7 mouse cellular contexts compared by ENCODE assay signal in genomic region chr15:97102811-97103210, GRCm38 (mm10). TPM values are rescaled to one million over a fixed set of nuclear protein-coding genes. Genes with fewer than 3 reads are reported as not detected.
A peak's percentile ranks its signal among the peaks of the same experiment; 100 is the strongest.
DNase-seq lines count a peak whose midpoint lies in the region; ATAC-seq and TF ChIP-seq lines count a peak whose summit lies in the region.

No protein-coding gene starts in this region.

- H3K4me3 ChIP-seq in C2C12 (ENCODE audit: insufficient read depth, poor library complexity, severe bottlenecking), result no peak overlapping the region
- H3K4me3 ChIP-seq in gastrocnemius, adult 2 months, result peak overlapping the region; percentile 41
- no peak overlapping the region for H3K4me3 ChIP-seq in limb, embryonic 12.5 days (replicated peaks)
- H3K4me3 ChIP-seq in hindbrain, embryonic 13.5 days, result no peak overlapping the region
- H3K4me3 ChIP-seq in hindbrain, postnatal 0 days (ENCODE audit: low read length), result no peak overlapping the region

- peak overlapping the region; percentile 87 for H3K27ac ChIP-seq in gastrocnemius, adult 2 months
- H3K27ac ChIP-seq in limb, embryonic 12.5 days, result peak overlapping the region; percentile 41; the same call in 1 of the 2 replicates
- no peak overlapping the region for H3K27ac ChIP-seq in hindbrain, embryonic 13.5 days
- H3K27ac ChIP-seq in hindbrain, postnatal 0 days, result no peak overlapping the region

- H3K79me3 ChIP-seq in C2C12 (ENCODE audit: low read depth), result no peaks in the 10 kb centered on the region

- H3K27me3 ChIP-seq in C2C12 (ENCODE audit: control insufficient read depth, insufficient read depth, insufficient read length), result no peaks in the 10 kb centered on the region
- no peaks in the 10 kb centered on the region for H3K27me3 ChIP-seq in limb, embryonic 12.5 days
- H3K27me3 ChIP-seq in hindbrain, embryonic 13.5 days, result no peaks in the 10 kb centered on the region
- no peaks in the 10 kb centered on the region for H3K27me3 ChIP-seq in hindbrain, postnatal 0 days (ENCODE audit: insufficient read depth, low read length)

- H3K9me3 ChIP-seq in limb, embryonic 12.5 days, result no peaks in the 10 kb centered on the region
- no peaks in the 10 kb centered on the region for H3K9me3 ChIP-seq in hindbrain, embryonic 13.5 days
- H3K9me3 ChIP-seq in hindbrain, postnatal 0 days (ENCODE audit: low read length), result no peaks in the 10 kb centered on the region

- H3K36me3 ChIP-seq in C2C12 (ENCODE audit: control insufficient read depth, insufficient read depth), result no peaks in the 10 kb centered on the region
- H3K36me3 ChIP-seq in limb, embryonic 12.5 days, result no peaks in the 10 kb centered on the region
- no peaks in the 10 kb centered on the region for H3K36me3 ChIP-seq in hindbrain, embryonic 13.5 days
- H3K36me3 ChIP-seq in hindbrain, postnatal 0 days (ENCODE audit: insufficient read depth, low read length), result no peaks in the 10 kb centered on the region

- no peak for ATAC-seq in limb, embryonic 12.5 days (ENCODE audit: insufficient number of reproducible peaks, insufficient read depth, low FRiP score, low TSS enrichment, low read depth)
- ATAC-seq in hindbrain, embryonic 13.5 days (ENCODE audit: low FRiP score), result no peak
- ATAC-seq in hindbrain, postnatal 0 days, result no peak

- intact Hi-C loops in gastrocnemius, adult 2 months (cut with DNase I), result loop anchor here (5.0 kb wide), 1 partner anchor 46 kb away; the partner anchor contains the start of gene Slc38a4

- no peak overlapping the region for H3K9ac ChIP-seq in limb, embryonic 12.5 days (replicated peaks)
- no peak overlapping the region for H3K9ac ChIP-seq in hindbrain, embryonic 13.5 days
- H3K9ac ChIP-seq in hindbrain, postnatal 0 days (replicated peaks; ENCODE audit: low read length), result no peak overlapping the region

- H3K4me2 ChIP-seq in limb, embryonic 12.5 days, result no peak overlapping the region
- no peak overlapping the region for H3K4me2 ChIP-seq in hindbrain, embryonic 13.5 days
- no peak overlapping the region for H3K4me2 ChIP-seq in hindbrain, postnatal 0 days (ENCODE audit: low read depth, low read length)

- H3ac ChIP-seq in C2C12 (ENCODE audit: control insufficient read depth, insufficient read length, low read depth), result peak overlapping the region; percentile 12

- H3K4me1 ChIP-seq in limb, embryonic 12.5 days (replicated peaks), result peaks cover 12% of the 10 kb centered on the region
- H3K4me1 ChIP-seq in hindbrain, embryonic 13.5 days (replicated peaks), result no peaks in the 10 kb centered on the region
- no peaks in the 10 kb centered on the region for H3K4me1 ChIP-seq in hindbrain, postnatal 0 days (ENCODE audit: insufficient read depth, low read length)

- no peaks in the 10 kb centered on the region for H3K79me2 ChIP-seq in C2C12 (ENCODE audit: control insufficient read depth, insufficient read depth)

- WGBS in limb, embryonic 12.5 days, result 33% methylated on average over 10 of the region's 10 CpGs
- WGBS in hindbrain, embryonic 13.5 days, result 74% methylated on average over 10 of the region's 10 CpGs
- 56% methylated on average over 10 of the region's 10 CpGs for WGBS in hindbrain, postnatal 0 days

- DNase-seq in Muller cell, postnatal 12 days (ENCODE audit: inconsistent ontology term), result peak; percentile 4
- DNase-seq in gastrocnemius, adult 2 months, result peak; percentile 72
- DNase-seq in hindbrain, postnatal 0 days (ENCODE audit: low spot score), result no peak
- no peak for DNase-seq in cerebellum, adult 11 months

- no peak for TF ChIP-seq CTCF in C2C12 (IDR thresholded peaks at IDR 0.05; ENCODE audit: control insufficient read depth, insufficient read depth, insufficient read length)
- TF ChIP-seq CTCF in gastrocnemius, adult 2 months (IDR thresholded peaks at IDR 0.05), result no peak
- TF ChIP-seq CTCF in hindbrain, postnatal 0 days (IDR thresholded peaks at IDR 0.05; ENCODE audit: low read depth), result no peak

TF ChIP-seq in C2C12, 6 proteins besides CTCF, POLR2A, EP300 and RAD21:
- no peak for TF ChIP-seq MYOD1 (IDR thresholded peaks at IDR 0.05; ENCODE audit: control insufficient read depth, insufficient read length, low read depth)
- no peak for TF ChIP-seq CEBPB (IDR thresholded peaks at IDR 0.05; ENCODE audit: low read depth)
- no peak for TF ChIP-seq MYOG (IDR thresholded peaks at IDR 0.05; ENCODE audit: control insufficient read depth, extremely low read depth, insufficient read length)
- TF ChIP-seq USF1 (IDR thresholded peaks at IDR 0.05; ENCODE audit: low read depth), result no peak
- peak; percentile 60 for TF ChIP-seq FOSL1 (IDR thresholded peaks at IDR 0.05; ENCODE audit: insufficient read depth, low read length, poor library complexity, severe bottlenecking)
- TF ChIP-seq MAX (IDR thresholded peaks at IDR 0.05), result peak; percentile 72

RNA-seq across cellular contexts. Expression of gene Slc38a4, which starts 47.1 kb away (rescaled TPM):
- 0.09 TPM for polyA plus RNA-seq in C2C12 (2012; fragmentation: generic; extraction: Trizol)
- 100 to 1,000 TPM; 142 to 248 TPM for total RNA-seq in gastrocnemius, adult 2 months (2021)
- polyA plus RNA-seq in limb, embryonic 12.5 days (2016; fragmentation: Nextera tagmentation; extraction: Ambion mirVana), result 57.7 and 66.8 TPM in 2 replicates
- 5.1 and 6.2 TPM in 2 replicates for polyA plus RNA-seq in hindbrain, embryonic 13.5 days (2015; fragmentation: Nextera tagmentation; extraction: Ambion mirVana)
- 3.5 and 3.6 TPM in 2 replicates for total RNA-seq in hindbrain, postnatal 0 days (2014; rRNA removed)
- polyA plus RNA-seq in hindbrain, postnatal 0 days (2015; fragmentation: Nextera tagmentation; extraction: Ambion mirVana), result 2.5 and 3.1 TPM in 2 replicates

Comparison
In these comparisons a context has a peak if more than half of its experiments do, and no peak if none do; other contexts are left out.
1. DNase-seq: peak in Muller cell, postnatal 12 days (single experiment) and gastrocnemius, adult 2 months (single experiment); none in hindbrain, postnatal 0 days (single experiment) and cerebellum, adult 11 months (single experiment).
2. H3K27ac ChIP-seq: peak in gastrocnemius, adult 2 months (single experiment) and limb, embryonic 12.5 days (single experiment); none in hindbrain, embryonic 13.5 days (single experiment) and hindbrain, postnatal 0 days (single experiment).